Mouse (Mus musculus) embryonic fibroblast, embryonic 13.5 days (primary cell): ENCODE results near the gene Kcnq2.

Experiments used
- CTCF ChIP-seq: IDR thresholded peaks from 2 replicates; pipeline ENCODE4 v1.5.1; 2011; ENCODE audit warnings: mild to moderate bottlenecking, control low read depth, low read length, moderate library complexity, borderline replicate concordance; ENCODE audit not compliant: insufficient read depth
- POLR2A ChIP-seq: IDR thresholded peaks from 2 replicates; pipeline ENCODE4 v1.6.1; 2011; ENCODE audit warnings: low read depth, mild to moderate bottlenecking, control low read depth, low read length, moderate library complexity

DNA sequence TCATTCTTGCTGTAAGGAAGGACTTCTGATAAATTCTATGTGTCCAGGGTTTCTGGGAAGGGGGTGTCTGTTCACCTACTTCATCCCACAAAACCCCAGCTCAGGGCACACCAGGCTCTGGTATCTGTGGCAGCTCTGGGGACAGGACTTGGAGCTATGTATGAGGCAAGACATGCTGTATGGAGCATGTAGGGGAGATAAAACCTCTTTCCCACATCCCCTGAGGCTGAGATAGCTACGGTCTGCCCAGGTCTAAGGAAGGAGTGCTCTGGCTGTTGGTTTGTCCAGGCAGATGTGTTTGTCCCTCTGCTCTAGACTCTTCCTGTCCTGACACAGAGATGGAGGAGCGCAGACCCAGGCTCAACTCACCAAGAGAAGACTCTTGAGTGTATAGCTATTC, 56.2 kb downstream of the Kcnq2 start:
- TF ChIP-seq CTCF (no peak), POLR2A (no peak)
